10 mouse cellular contexts compared by ENCODE assay signal in genomic region chr11:70014051-70014450, GRCm38 (mm10). TPM values are rescaled to one million over a fixed set of nuclear protein-coding genes. Genes with fewer than 3 reads are reported as not detected.
DNase-seq lines count a peak whose midpoint lies in the region; ATAC-seq and TF ChIP-seq lines count a peak whose summit lies in the region.
"Had no signal": no experiment of that assay in that cellular context is flagged by ENCODE, and none has a peak within 500 bp of the region (broad histone marks: within the 10 kb centered on the region; RNA-seq: fewer than 3 reads in every experiment).

No protein-coding gene starts in this region.

- peaks cover 39% of the 10 kb centered on the region for H3K36me3 ChIP-seq in liver, adult 2 months (ENCODE audit: control insufficient read depth, insufficient read depth, low read length)
- H3K36me3 ChIP-seq in limb, embryonic 12.5 days, result peaks cover 52% of the 10 kb centered on the region
- peaks cover 44% of the 10 kb centered on the region for H3K36me3 ChIP-seq in neural tube, embryonic 15.5 days

- no peak for TF ChIP-seq CTCF in gastrocnemius, adult 2 months (IDR thresholded peaks at IDR 0.05)
- no peak for TF ChIP-seq CTCF in liver, adult 2 months (IDR thresholded peaks at IDR 0.05; ENCODE audit: low read depth, low read length)

- 56% methylated on average over 5 of the region's 5 CpGs for WGBS in liver, adult 2 months
- WGBS in limb, embryonic 12.5 days, result 48% methylated on average over 5 of the region's 5 CpGs
- 72% methylated on average over 5 of the region's 5 CpGs for WGBS in neural tube, embryonic 15.5 days

- peak overlapping the region; percentile 85 for H3K4me2 ChIP-seq in limb, embryonic 12.5 days
- peak overlapping the region; percentile 85; the same call in 1 of the 2 replicates for H3K4me2 ChIP-seq in neural tube, embryonic 15.5 days

- no peak for ATAC-seq in limb, embryonic 12.5 days (ENCODE audit: insufficient number of reproducible peaks, insufficient read depth, low FRiP score, low TSS enrichment, low read depth)
- ATAC-seq in neural tube, embryonic 15.5 days (ENCODE audit: low FRiP score), result no peak

- no peaks in the 10 kb centered on the region for H3K27me3 ChIP-seq in liver, adult 2 months (ENCODE audit: control insufficient read depth, insufficient read depth, low read length)
- no peaks in the 10 kb centered on the region for H3K27me3 ChIP-seq in limb, embryonic 12.5 days
- H3K27me3 ChIP-seq in neural tube, embryonic 15.5 days (replicated peaks), result no peaks in the 10 kb centered on the region
- H3K27me3 ChIP-seq: megakaryocyte, embryonic 14.5 days had no signal

- no peak for TF ChIP-seq POLR2A in liver, adult 2 months (IDR thresholded peaks at IDR 0.05; ENCODE audit: extremely low read depth, insufficient read depth, low read length)

- peaks cover 16% of the 10 kb centered on the region; the same call in 1 of the 2 replicates for H3K79me2 ChIP-seq in liver, adult 2 months (ENCODE audit: control insufficient read depth, insufficient read depth, low read length)

- H3K9me3 ChIP-seq in limb, embryonic 12.5 days, result no peaks in the 10 kb centered on the region
- H3K9me3 ChIP-seq in neural tube, embryonic 15.5 days (replicated peaks), result no peaks in the 10 kb centered on the region
- H3K9me3 ChIP-seq: megakaryocyte, embryonic 14.5 days had no signal

- H3K4me3 ChIP-seq in gastrocnemius, adult 2 months, result peak overlapping the region; percentile 91
- no peak overlapping the region for H3K4me3 ChIP-seq in liver, adult 2 months (ENCODE audit: insufficient read depth, low read depth, low read length)
- H3K4me3 ChIP-seq in limb, embryonic 12.5 days (replicated peaks), result peak overlapping the region; percentile 57
- H3K4me3 ChIP-seq in neural tube, embryonic 15.5 days (replicated peaks), result no peak overlapping the region; the same call in 1 of the 2 replicates

- H3K27ac ChIP-seq in gastrocnemius, adult 2 months, result peak overlapping the region; percentile 95
- peak overlapping the region; percentile 89; the same call in 1 of the 2 replicates for H3K27ac ChIP-seq in liver, adult 2 months (replicated peaks; ENCODE audit: insufficient read depth, low read depth, low read length)
- H3K27ac ChIP-seq in limb, embryonic 12.5 days, result 0 out of 2 replicates have a peak overlapping the region, but pooled peaks have one; percentile 67
- H3K27ac ChIP-seq in neural tube, embryonic 15.5 days (replicated peaks), result no peak overlapping the region

- intact Hi-C loops in gastrocnemius, adult 2 months (cut with DNase I), result no loop called here

- H3K9ac ChIP-seq in liver, adult 2 months (ENCODE audit: low read depth, low read length), result peak overlapping the region; percentile 80; the same call in 1 of the 2 replicates
- H3K9ac ChIP-seq in limb, embryonic 12.5 days (replicated peaks), result peak overlapping the region; percentile 70; the same call in 1 of the 2 replicates
- H3K9ac ChIP-seq in neural tube, embryonic 15.5 days (replicated peaks), result no peak overlapping the region

- no peak for DNase-seq in gastrocnemius, adult 2 months
- no peak for DNase-seq in gastrocnemius, postnatal 4 days (ENCODE audit: low spot score in 2 of 2)
- DNase-seq in liver, adult 2 months (ENCODE audit: extremely low read depth, low read depth, low spot score), result no peak
- no peak for DNase-seq in liver
- DNase-seq in adrenal gland, adult 8-10 months, result no peak
- DNase-seq in embryo, embryonic 9.5 days (ENCODE audit: extremely low spot score), result no peak
- DNase-seq: gastrocnemius, postnatal 36 days had no signal

- peaks cover 8% of the 10 kb centered on the region for H3K4me1 ChIP-seq in liver, adult 2 months (ENCODE audit: control insufficient read depth, insufficient read depth, low read length)
- H3K4me1 ChIP-seq in limb, embryonic 12.5 days (replicated peaks), result peaks cover 31% of the 10 kb centered on the region
- peaks cover 42% of the 10 kb centered on the region for H3K4me1 ChIP-seq in neural tube, embryonic 15.5 days

RNA-seq across cellular contexts. Expression of gene Acadvl, which starts 1.2 kb away (rescaled TPM):
- total RNA-seq in gastrocnemius, adult 2 months (2021), result 100 to 1,000 TPM; 266 to 502 TPM
- total RNA-seq in gastrocnemius, postnatal 4 days (2021), result 100 to 1,000 TPM; 233 to 241 TPM
- total RNA-seq in liver, adult 2 months (2014; rRNA removed), result 314 and 344 TPM in 2 replicates
- 302 and 314 TPM in 2 replicates for polyA plus RNA-seq in liver, adult 2 months (2012; rRNA removed)
- 65.9 and 67.1 TPM in 2 replicates for polyA plus RNA-seq in limb, embryonic 12.5 days (2016; fragmentation: Nextera tagmentation; extraction: Ambion mirVana)
- 61.7 and 65.7 TPM in 2 replicates for polyA plus RNA-seq in neural tube, embryonic 15.5 days (2015; fragmentation: Nextera tagmentation; extraction: Ambion mirVana)
- total RNA-seq in adrenal gland, adult 8-10 months (2022), result 100 to 1,000 TPM; 323 to 415 (median 392) TPM

RNA-seq across cellular contexts. Expression of gene Dlg4, which starts 2.7 kb away (rescaled TPM):
- 1 to 10 TPM; 3.2 to 5.2 TPM for total RNA-seq in gastrocnemius, adult 2 months (2021)
- 10 to 100 TPM; 23.9 to 33.8 TPM for total RNA-seq in gastrocnemius, postnatal 4 days (2021)
- 0.37 and 1.0 TPM in 2 replicates for total RNA-seq in liver, adult 2 months (2014; rRNA removed)
- 1.1 and 1.3 TPM in 2 replicates for polyA plus RNA-seq in liver, adult 2 months (2012; rRNA removed)
- 10.6 and 13.6 TPM in 2 replicates for polyA plus RNA-seq in limb, embryonic 12.5 days (2016; fragmentation: Nextera tagmentation; extraction: Ambion mirVana)
- polyA plus RNA-seq in neural tube, embryonic 15.5 days (2015; fragmentation: Nextera tagmentation; extraction: Ambion mirVana), result 20.1 and 24.7 TPM in 2 replicates
- 10 to 100 TPM; 25.7 to 65.4 (median 45.9) TPM for total RNA-seq in adrenal gland, adult 8-10 months (2022)

RNA-seq across cellular contexts. Expression of gene Dvl2, which starts 13.7 kb away (rescaled TPM):
- 1 to 10 TPM; 3.6 to 5.0 TPM for total RNA-seq in gastrocnemius, adult 2 months (2021)
- total RNA-seq in gastrocnemius, postnatal 4 days (2021), result 10 to 100 TPM; 19.1 to 22.8 TPM
- 2.8 TPM in 2 replicates for total RNA-seq in liver, adult 2 months (2014; rRNA removed)
- 3.7 and 4.5 TPM in 2 replicates for polyA plus RNA-seq in liver, adult 2 months (2012; rRNA removed)
- polyA plus RNA-seq in limb, embryonic 12.5 days (2016; fragmentation: Nextera tagmentation; extraction: Ambion mirVana), result 69.4 and 69.5 TPM in 2 replicates
- 22.6 and 25.1 TPM in 2 replicates for polyA plus RNA-seq in neural tube, embryonic 15.5 days (2015; fragmentation: Nextera tagmentation; extraction: Ambion mirVana)
- total RNA-seq in adrenal gland, adult 8-10 months (2022), result 10 to 100 TPM; 13.4 to 27.1 (median 20.5) TPM

RNA-seq across cellular contexts. Expression of gene Phf23, which starts 18.5 kb away (rescaled TPM):
- total RNA-seq in gastrocnemius, adult 2 months (2021), result 10 to 100 TPM; 19.2 to 21.8 TPM
- 10 to 100 TPM; 31.5 to 34.7 TPM for total RNA-seq in gastrocnemius, postnatal 4 days (2021)
- total RNA-seq in liver, adult 2 months (2014; rRNA removed), result 8.0 and 8.5 TPM in 2 replicates
- polyA plus RNA-seq in liver, adult 2 months (2012; rRNA removed), result 8.8 and 12.1 TPM in 2 replicates
- polyA plus RNA-seq in limb, embryonic 12.5 days (2016; fragmentation: Nextera tagmentation; extraction: Ambion mirVana), result 102 and 108 TPM in 2 replicates
- 53.5 and 57.8 TPM in 2 replicates for polyA plus RNA-seq in neural tube, embryonic 15.5 days (2015; fragmentation: Nextera tagmentation; extraction: Ambion mirVana)
- 10 to 100 TPM; 55.7 to 61.0 (median 58.4) TPM for total RNA-seq in adrenal gland, adult 8-10 months (2022)

RNA-seq across cellular contexts. Expression of gene Gabarap, which starts 23.1 kb away (rescaled TPM):
- total RNA-seq in gastrocnemius, adult 2 months (2021), result 100 to 1,000 TPM; 194 to 232 TPM
- total RNA-seq in gastrocnemius, postnatal 4 days (2021), result 100 to 1,000 TPM; 234 to 246 TPM
- total RNA-seq in liver, adult 2 months (2014; rRNA removed), result 175 and 176 TPM in 2 replicates
- 430 and 476 TPM in 2 replicates for polyA plus RNA-seq in liver, adult 2 months (2012; rRNA removed)
- 398 and 426 TPM in 2 replicates for polyA plus RNA-seq in limb, embryonic 12.5 days (2016; fragmentation: Nextera tagmentation; extraction: Ambion mirVana)
- 549 and 565 TPM in 2 replicates for polyA plus RNA-seq in neural tube, embryonic 15.5 days (2015; fragmentation: Nextera tagmentation; extraction: Ambion mirVana)
- 100 to 1,000 TPM; 369 to 430 (median 397) TPM for total RNA-seq in adrenal gland, adult 8-10 months (2022)

Comparison
In these comparisons a context has a peak if more than half of its experiments do, and no peak if none do; other contexts are left out.
1. RNA of gene Dlg4, which starts 2.7 kb away (total RNA-seq): 25.7 to 65.4 TPM in adrenal gland, adult 8-10 months and 23.9 to 33.8 TPM in gastrocnemius, postnatal 4 days; 3.2 to 5.2 TPM in gastrocnemius, adult 2 months and 0.37 to 1.0 TPM in liver, adult 2 months; every median in the first group is over 4 times any median in the second.
2. H3K4me3 ChIP-seq: peak in gastrocnemius, adult 2 months (single experiment) and limb, embryonic 12.5 days (single experiment); none in liver, adult 2 months (single experiment) and neural tube, embryonic 15.5 days (single experiment).